Mouse (Mus musculus): ENCODE measurements around the gene Ddx56.
A peak's percentile ranks its signal among the peaks of the same experiment; 100 is the strongest.

The Ddx56 gene

DNA sequence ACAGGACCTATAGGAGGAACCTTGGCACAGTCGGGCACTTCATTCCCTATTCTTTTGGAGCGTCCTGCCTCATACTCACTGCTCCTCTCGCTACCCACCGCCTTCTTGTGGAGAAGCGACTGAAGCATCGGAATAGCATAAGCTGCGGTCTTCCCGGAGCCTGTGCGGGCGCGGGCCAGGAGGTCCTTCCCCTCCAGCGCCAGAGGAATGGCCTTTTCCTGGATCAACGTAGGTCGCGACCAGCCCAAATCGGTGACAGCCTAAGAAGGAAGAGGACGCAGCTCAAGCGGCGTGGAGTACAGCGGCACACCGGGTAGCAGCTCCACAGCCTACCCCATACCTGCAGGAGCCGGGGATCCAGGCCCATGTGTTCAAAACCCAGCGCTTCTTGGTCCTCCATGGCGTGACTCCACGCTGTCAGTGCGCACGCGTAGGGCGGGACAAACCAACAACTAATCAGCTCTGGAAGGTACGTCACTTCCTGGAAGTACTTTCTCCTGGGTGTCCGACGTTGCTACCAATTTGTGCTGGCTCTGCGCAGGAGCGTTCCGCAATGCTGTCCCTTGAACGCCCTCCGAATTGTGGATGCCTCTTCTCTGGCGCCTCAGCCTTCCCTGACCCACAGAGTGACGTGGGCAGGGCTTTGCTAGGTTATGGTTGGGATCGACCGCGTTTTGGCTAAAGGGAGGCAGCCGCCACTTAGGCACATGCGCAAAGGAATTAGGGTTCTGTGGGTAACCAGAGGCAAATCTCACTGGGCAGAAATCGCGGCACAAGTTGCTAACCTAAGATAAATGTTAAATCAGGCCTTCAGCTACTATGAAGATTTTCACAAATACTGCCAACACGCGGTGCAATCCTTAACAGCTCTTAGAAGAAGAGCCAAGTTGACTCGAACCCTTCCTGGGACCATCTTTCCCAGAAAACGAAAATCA lies at the start of gene Ddx56:
TSS of gene Ddx56 (minus strand) at position 453 of the 935 bp plus-strand sequence.
- peak; percentile 94 for DNase-seq

DNA sequence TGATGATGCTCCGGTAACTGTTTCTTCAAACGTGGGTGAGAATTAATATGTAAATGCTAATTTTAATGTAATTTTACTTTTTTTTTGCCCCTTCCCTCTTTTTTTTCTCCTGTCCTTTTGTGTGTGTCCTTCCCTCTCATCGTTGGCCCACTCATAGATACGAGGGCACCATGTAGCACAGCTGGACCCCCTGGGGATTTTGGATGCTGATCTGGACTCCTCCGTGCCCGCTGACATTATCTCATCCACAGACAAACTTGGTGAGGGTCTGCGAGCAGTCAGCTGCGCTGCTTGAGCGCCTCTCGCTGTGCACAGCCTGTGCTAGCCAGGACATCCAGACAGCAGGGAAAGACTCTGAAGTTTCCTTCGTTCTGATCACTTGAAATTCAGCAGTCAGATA lies 49.2 kb upstream of the Ddx56 start:
- peak; percentile 31 for DNase-seq

DNA sequence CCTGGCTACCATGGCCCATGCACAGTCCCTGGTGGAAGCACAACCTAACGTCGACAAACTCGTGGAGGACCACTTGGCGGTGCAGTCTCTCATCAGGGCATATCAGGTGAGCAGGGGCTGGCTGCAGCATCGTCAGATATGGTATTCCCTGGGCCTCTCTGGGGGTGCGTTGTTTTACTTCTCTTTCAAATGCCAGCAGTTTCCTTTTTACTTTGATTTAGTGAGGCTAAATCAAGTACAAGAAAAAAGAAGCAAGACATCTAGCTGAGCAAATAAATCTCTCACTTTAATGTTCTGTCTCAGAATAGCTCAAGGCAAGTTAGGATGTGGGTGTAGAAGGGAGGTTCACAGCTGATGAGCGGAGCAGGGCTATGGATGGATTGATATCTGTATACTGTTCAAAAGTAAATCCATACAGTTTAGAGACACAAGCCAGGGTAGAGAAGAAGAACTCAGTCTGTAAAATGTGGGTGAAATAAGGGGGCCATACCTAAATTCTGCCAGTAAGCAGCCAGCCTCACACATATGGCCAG lies 46.4 kb upstream of the Ddx56 start:
- DNase-seq = no peak

- no peak for DNase-seq
Measured at GRCm38 (mm10) chr11:6308181-6308580, 40.6 kb upstream of the Ddx56 start.

DNA sequence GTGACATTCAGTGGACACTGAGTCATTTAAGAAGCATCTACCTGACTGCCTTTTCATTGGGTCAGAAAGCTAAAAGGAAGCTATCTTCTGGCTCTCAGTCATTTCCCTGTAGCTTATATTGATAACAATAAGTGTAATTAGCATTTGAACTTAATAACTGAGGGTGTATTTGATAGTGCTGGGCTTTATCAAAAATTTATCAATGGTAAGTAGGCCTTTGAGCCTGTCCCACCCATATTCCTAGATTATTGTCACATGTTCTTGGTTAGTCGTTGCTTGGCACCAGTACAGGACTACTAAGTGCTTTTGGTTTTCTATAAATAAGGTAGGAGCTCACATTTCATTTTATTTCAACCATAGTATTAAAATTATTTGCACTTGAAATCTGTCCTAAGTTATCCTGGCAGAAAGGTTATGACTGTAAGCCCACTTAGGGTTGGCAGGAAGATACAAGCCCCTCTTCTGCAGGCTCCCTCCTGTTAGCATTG lies 38.4 kb upstream of the Ddx56 start:
- DNase-seq = no peak

GRCm38 (mm10) chr11:6302793-6303192 lies 35.2 kb upstream of the Ddx56 start:
- DNase-seq = no peak

DNA sequence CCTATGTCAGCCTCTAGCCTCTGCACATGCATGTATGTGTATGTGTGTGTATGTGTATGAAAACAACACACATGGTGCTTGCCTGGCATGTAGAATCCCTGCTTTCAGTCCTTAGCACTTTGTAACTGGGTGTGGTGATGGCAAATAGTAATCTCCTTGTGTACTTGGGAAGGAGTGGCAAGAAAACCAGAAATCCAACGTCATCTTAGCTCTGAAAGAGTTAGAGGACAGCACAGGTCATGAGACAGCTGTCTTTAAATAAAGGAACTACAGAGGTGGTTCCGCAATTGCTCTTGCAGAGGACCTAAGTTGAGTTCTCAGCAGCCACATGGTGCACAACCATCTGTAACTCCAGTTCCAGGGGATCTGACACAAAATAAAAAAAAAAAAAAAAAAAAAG lies 31.9 kb upstream of the Ddx56 start:
- no peak for DNase-seq

DNA sequence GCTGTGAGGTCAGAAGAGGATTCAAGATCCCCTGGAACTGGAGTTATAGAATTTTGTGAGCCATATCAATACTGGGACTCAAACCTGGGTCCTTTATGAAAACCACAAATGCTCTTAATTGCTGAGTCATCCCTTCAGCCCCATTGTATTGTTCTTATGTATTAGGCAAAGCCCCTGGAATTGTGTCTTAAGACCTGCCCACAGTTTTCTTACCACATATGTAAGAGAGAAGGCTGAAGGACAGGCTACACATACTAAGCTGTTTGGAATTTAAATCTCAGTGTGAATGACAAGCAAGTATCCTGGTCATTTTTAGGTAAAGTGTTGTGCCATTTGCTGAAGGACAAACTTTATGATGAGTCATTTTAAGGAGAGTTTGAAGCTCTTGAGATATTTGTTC lies 28.5 kb upstream of the Ddx56 start:
- DNase-seq = no peak

DNA sequence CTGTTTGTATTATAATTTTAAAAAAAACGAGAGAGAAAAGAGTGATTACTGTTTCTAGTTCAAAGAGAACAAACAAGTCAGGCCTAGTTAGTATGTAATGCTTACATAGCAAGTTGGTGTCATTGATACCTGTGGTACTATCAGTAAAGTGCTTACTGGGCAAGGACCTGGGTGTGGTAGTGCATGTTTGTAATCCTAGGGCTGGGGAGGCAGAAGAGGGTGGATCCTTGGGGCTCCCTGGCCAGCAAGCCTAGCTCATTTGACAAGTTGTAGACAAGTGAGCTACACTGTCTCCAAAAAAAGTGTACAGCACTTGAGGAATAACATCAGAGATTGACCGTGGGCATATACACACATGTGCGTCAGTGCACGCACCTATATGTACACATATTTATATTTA lies 27.1 kb upstream of the Ddx56 start:
- DNase-seq = no peak

DNA sequence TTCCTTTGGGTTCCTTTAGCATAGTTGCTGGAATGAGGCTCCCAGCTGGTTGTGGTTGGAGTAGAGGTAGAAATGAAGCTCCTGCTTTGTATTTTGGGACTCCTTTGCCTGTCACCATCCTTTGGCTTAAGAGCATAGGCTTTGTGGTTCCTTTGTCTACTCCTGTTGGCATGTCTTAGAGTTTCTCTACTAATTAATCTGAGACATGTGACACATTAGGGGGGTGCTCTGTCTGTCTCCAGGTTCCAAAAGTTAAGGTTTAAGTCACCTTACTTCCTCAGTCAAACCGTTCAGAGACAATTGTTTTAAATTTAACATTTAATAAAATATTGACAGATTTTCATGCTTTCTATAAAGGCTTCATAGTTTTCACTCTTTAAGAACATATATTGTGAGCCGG lies 26.0 kb upstream of the Ddx56 start:
- no peak for DNase-seq

DNA sequence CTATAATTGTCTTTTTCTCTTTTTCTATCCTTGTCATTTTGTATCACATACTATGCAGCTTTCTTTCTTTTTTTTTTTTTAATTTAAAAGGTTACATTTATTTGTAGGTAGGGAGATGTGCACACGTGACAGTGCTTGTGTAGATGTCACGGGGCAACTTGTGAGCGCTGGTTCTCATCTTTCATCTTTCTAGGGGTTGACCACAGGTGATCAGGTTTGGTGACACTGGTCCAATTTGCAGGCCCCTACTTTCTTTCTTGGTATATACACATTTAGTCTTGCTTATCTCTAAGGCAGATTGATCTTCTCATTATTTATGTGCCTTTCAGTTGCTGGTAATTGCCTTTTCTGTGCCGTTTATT lies 25.4 kb upstream of the Ddx56 start:
- no peak for DNase-seq

DNA sequence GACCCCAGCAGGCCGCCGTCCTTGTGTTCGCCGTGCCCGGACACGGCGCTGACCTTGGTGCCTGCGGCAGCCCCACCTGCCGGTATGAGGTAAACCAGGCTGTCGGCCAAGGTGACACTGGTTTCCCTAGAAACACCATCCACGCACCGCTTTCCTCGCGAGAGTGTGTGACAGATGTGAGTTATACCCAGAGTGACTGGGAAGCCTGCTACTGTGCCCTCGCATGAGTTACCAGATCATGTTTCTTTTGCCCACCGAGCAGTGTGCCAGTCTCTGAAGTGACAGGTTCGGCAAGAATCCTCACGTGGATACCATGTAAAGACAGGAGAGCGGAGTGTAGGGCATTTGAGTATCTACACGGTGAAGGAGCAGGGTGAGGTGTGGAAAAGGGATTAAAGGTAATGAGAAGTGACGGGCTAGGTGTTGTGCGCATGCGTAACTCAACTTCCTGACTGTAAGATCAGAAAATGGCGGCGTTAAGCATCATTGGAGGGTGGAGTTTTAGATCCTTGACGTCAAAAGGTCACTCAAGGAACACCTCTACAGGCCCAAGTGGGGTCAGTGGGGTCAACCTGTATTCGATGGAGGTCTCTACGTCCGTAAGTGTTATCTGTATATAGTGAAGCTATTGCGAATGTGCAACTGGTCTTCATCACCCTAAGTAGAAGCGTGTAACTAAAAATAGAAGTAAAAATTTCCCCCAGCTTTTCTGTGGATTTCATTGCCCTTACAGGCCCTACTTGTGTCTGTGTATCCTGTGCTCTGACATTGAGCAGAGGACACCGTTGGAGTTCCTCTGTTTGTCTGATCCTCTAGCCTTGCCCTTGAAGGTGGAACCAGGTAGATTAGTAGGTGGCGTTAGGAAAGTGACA lies 24.8 kb upstream of the Ddx56 start:
- peak; percentile 82 for DNase-seq

DNA sequence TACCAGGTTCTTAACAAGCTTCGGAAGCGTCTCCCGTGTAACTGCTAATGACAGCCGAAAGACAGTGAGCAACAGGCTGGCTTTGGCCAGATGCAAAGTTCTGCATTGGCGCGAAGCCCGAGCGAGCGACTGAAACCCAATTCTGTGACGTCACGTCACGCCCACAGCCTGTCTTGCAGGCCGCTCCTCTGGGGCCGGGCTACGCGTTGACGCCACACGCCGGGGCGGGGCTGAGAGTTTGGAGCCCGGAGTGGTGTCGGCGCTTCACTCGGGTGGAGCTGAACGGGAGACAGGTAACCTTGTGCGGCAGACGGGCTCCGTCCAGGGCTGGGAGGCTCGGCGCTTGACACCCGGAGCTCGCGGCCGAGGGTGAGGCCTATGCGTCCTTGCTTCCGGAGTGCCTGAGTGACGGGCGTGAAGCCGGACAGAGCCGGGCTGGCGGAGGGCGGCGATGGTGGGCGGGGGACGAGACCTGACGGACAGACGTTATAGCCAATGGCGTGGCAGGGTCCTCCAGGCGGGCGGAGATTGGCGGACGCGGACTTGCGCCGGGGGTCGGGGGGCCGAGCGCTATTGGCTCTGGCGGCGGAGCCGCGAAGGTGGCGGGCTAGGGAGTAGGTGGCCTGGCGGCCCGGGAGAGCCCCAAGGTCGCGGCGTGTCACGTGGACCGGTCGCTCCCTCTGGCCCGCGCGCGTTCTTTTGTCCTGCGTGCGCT lies 24.0 kb upstream of the Ddx56 start, which contains the start of gene Ogdh:
TSS of gene Ogdh (plus strand) at position 233 of the 715 bp plus-strand sequence.
- DNase-seq = peak; percentile 99

- DNase-seq = no peak
Measured at GRCm38 (mm10) chr11:6290883-6291282, 23.3 kb upstream of the Ddx56 start.

- DNase-seq = no peak
Measured at GRCm38 (mm10) chr11:6290138-6290537, 22.6 kb upstream of the Ddx56 start.

DNA sequence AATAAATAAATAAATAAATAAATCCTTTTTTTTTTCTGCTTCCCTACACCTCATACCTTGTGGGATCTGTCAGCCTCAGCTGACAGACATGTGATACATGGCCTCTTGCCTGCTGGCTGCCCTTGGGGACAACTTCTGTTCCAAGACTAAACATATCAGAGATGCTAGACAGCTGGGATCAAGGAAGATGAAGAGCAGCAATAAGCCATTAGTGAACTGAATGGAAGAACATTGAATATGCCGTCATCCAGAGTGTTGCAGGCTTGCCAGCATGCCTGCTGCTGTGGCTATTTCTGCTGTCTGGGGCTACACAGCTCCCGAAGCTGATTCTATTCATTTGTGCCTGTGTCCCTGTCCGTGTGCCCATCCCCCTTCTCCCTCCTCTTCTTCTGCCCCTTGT lies 15.4 kb upstream of the Ddx56 start:
- DNase-seq = no peak

DNA sequence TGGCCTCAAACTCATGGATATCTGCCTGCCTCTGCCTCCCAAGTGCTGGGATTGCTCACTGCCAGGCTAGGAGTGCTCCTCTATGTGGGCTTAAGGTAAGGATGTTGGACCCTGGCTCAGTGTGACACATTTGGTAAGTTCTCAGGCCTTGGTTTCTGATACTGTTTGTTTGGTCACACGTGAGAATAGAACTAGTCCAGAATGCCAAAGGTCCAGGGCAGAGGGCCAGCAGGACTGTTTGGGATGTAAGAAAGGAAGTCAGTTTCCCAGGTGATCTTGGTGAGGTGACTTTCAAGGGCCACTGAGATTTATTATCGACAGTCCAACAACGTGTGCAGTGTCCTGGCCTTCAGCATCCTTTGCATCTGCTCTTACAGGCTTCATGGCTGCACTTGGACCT lies 8.9 kb upstream of the Ddx56 start:
- no peak for DNase-seq

DNA sequence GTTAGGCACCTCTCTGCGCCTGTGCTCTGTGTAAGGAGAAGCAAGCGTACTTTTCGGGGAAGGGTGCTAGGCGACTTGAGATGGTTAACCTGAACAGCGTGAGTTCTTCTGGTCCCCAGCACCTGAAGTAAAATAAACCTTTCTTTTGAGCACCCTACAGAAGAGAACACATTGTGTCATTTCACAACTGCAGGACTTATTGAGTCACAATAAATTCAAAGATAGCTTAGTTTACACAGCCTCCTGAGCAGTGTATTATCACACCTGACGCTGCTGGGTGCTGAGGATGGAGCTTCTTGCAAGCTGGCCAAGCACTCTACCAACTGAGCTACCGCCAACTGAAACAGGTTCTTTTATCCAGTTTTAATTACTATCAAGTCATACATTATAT lies 7.5 kb upstream of the Ddx56 start:
- DNase-seq = no peak

DNA sequence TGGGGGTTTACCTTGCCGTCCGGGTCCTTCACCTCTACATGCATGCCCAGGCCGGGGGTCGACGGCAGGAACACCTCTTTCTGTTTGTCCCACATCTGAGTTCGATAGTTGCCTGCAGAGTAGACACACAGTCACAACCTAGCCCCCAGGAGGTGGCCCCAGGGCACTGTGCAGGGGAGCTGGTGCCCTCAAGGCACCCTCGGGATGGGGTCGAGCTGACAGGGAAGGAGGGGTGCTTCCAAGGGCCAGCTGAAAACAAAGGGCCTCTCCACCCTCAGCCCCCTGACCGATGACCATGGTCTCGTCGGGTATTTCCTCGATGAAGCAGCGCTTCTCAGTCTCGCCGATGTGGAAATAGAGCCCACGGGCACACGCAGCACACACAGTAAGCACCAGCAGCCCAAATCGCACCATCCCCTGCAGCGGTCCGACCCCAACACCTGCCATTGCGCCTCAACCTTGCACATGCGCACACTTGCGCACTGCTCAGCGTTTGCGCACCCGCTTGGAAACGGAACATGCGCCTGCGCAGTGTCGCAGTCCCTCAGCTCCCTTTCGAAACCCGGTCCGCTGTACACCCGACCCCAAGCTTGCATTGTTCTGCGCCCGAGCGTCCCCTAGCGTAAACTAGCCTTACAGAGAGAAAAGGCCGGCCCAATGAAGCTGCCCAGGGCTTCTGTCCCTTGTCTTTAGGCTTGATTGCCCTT lies 7.0 kb upstream of the Ddx56 start, which contains the start of gene Tmed4:
TSS of gene Tmed4 (minus strand) at position 484 of the 707 bp plus-strand sequence.
- peak; percentile 99 for DNase-seq

GRCm38 (mm10) chr11:6273607-6274006 lies 6.0 kb upstream of the Ddx56 start:
- peak; percentile 48 for DNase-seq

DNA sequence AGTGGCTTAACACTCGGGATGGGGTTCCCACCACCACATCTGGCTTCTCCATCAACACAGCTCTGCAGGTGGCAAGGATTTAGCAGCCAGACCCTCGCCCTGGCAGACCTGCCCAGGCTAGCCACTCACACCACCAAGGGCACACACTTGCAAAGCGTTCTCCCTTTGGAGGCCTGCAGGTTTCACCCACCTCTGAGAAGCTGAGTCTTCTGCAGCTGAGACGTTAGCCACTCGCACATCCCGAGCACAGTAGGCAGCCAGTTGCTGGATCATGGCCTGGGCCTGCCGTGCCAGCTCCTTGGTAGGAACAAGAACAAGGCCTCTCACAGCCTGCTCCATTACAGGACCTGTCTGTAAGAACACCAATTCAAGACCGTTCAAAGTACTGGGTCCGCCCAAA lies 951 bp downstream of the Ddx56 start:
- DNase-seq = peak; percentile 52
